Mouse (Mus musculus) olfactory bulb, adult 2 months (tissue): ENCODE measurements around the gene Gria4.

ENCODE experiments used
- CTCF ChIP-seq: fragments of 200-500 bp; IDR thresholded peaks from 2 replicates; pipeline ENCODE4 v1.5.1; 2012; ENCODE audit warnings: low read depth, mild to moderate bottlenecking, low read length, moderate library complexity; ENCODE audit not compliant: insufficient read depth
- POLR2A ChIP-seq: fragments of 200-500 bp; IDR thresholded peaks from 2 replicates; pipeline ENCODE4 v1.6.1; 2012; ENCODE audit warnings: mild to moderate bottlenecking, low read depth, low read length, moderate library complexity; ENCODE audit not compliant: insufficient read depth

DNA sequence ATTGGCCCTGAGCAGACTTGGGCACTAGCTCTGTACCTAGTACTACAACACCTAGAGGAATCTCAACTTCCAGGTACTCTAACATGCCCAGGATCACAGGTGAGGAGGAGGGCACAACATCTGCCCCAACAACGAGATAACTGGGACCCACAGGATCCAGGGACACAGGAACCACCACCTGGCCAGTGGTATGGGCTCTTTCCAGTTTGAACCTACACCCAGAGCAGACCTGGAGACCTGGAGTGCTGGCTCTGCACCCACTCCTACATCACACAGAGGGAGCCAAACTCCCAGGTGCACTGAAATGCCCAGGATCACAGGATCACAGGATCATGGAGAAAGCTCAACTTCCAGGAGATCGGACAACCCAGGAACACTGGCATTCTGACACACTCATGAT, 309.6 kb downstream of the Gria4 start:
- no peak for TF ChIP-seq CTCF
- TF ChIP-seq POLR2A: no peak
